Mouse (Mus musculus) layer of hippocampus, adult 2 months (tissue): ENCODE measurements around the gene Kbtbd12. TPM values are rescaled to one million over a fixed set of nuclear protein-coding genes. Genes with fewer than 3 reads are reported as not detected.
A peak's percentile ranks its signal among the peaks of the same experiment; 100 is the strongest.

Experiments
- DNase-seq, 2 experiments: peaks; one replicate each; pipeline ENCODE4 v3.0.0; 2022; ENCODE audit warnings: low spot score in 2 of 2
- H3K27ac ChIP-seq: fragments of 200-600 bp; 2 replicates; pipeline ENCODE4 v1.8.1; 2022
- H3K4me3 ChIP-seq: fragments of 200-600 bp; 2 replicates; pipeline ENCODE4 v1.8.1; 2022; ENCODE audit warnings: mild to moderate bottlenecking
- CTCF ChIP-seq: fragments of 200-600 bp; conservative IDR thresholded peaks from 2 replicates; pipeline ENCODE4 v1.8.1; 2022; ENCODE audit warnings: antibody characterized with exemption, mild to moderate bottlenecking, moderate library complexity
- long read RNA-seq, 2 experiments: library from polyadenylated mRNA; stranded (forward); transcript quantifications; one replicate each; pipeline ENCODE4 v2.0.0; 2021; ENCODE audit warnings: borderline mapping rate in 2 of 2
- total RNA-seq, 2 experiments: library from RNA; stranded (reverse); gene quantifications; 2 replicates each; pipeline ENCODE4 v1.2.3; 2021

The Kbtbd12 gene
- total RNA-seq, result 1 to 10 TPM in 1 of 2 experiments, under 1 TPM in 1; 0.97 to 1.1 TPM
- long read RNA-seq, experiment 1, result 0 reads
- long read RNA-seq, experiment 2, partial matches to known transcripts, result 0 of 1 reads
- long read RNA-seq, experiment 2, other reads (novel, unspliced or antisense), result 1 of 1 reads

GRCm38 (mm10) chr6:88637611-88638301, at the start of gene Kbtbd12:
TSS of gene Kbtbd12 (minus strand) at chr6:88637950.
- no peak within 1 kb of the TSS for H3K4me3 ChIP-seq
- no peak for TF ChIP-seq CTCF
- H3K27ac ChIP-seq, result peak within 1 kb of the TSS; percentile 84
- no peak for DNase-seq

- TF ChIP-seq CTCF, result no peak
- DNase-seq, result peak in 1 of 2 experiments; percentile 13
- no peak overlapping the region for H3K4me3 ChIP-seq
- peak overlapping the region; percentile 57 for H3K27ac ChIP-seq
Measured at GRCm38 (mm10) chr6:88683380-88684053, 45.8 kb upstream of the Kbtbd12 start.

GRCm38 (mm10) chr6:88681026-88681425, 43.3 kb upstream of the Kbtbd12 start:
- TF ChIP-seq CTCF, result no peak
- H3K27ac ChIP-seq, result no peak overlapping the region
- no peak for DNase-seq

GRCm38 (mm10) chr6:88677738-88678137, 40.0 kb upstream of the Kbtbd12 start:
- TF ChIP-seq CTCF, result no peak
- no peak overlapping the region for H3K4me3 ChIP-seq
- no peak overlapping the region for H3K27ac ChIP-seq
- DNase-seq, result no peak

More at GRCm38 (mm10) chr6:88681026-88681425, 43.3 kb upstream of the Kbtbd12 start:
- H3K4me3 ChIP-seq, result no peak overlapping the region

GRCm38 (mm10) chr6:88676753-88677736, 39.3 kb upstream of the Kbtbd12 start:
- H3K4me3 ChIP-seq, result no peak overlapping the region
- TF ChIP-seq CTCF, result no peak
- no peak for DNase-seq
- no peak overlapping the region for H3K27ac ChIP-seq

- no peak overlapping the region for H3K4me3 ChIP-seq
- H3K27ac ChIP-seq, result no peak overlapping the region
- no peak for DNase-seq
- TF ChIP-seq CTCF, result no peak
Measured at GRCm38 (mm10) chr6:88675815-88676214, 38.1 kb upstream of the Kbtbd12 start.

GRCm38 (mm10) chr6:88662284-88662683, 24.5 kb upstream of the Kbtbd12 start:
- Histone ChIP-seq H3K4me3 (no peak overlapping the region), H3K27ac (no peak overlapping the region)
- no peak for TF ChIP-seq CTCF
- no peak for DNase-seq

- no peak for DNase-seq
- TF ChIP-seq CTCF, result no peak
- H3K4me3 ChIP-seq, result no peak overlapping the region
- no peak overlapping the region for H3K27ac ChIP-seq
Measured at GRCm38 (mm10) chr6:88661696-88662095, 23.9 kb upstream of the Kbtbd12 start.

GRCm38 (mm10) chr6:88647564-88648295, 10.0 kb upstream of the Kbtbd12 start:
- H3K27ac ChIP-seq, result peak overlapping the region; percentile 44
- peak in 1 of 2 experiments; percentile 17 for DNase-seq
- no peak for TF ChIP-seq CTCF
- H3K4me3 ChIP-seq, result no peak overlapping the region

- Histone ChIP-seq H3K27ac (no peak overlapping the region), H3K4me3 (no peak overlapping the region)
- no peak for DNase-seq
- no peak for TF ChIP-seq CTCF
Measured at GRCm38 (mm10) chr6:88644786-88645185, 7.0 kb upstream of the Kbtbd12 start.

GRCm38 (mm10) chr6:88641346-88641920, 3.7 kb upstream of the Kbtbd12 start:
- H3K4me3 ChIP-seq, result no peak overlapping the region
- TF ChIP-seq CTCF, result no peak
- H3K27ac ChIP-seq, result no peak overlapping the region
- no peak for DNase-seq
